Mouse (Mus musculus): ENCODE measurements around the gene Creb3l4.

DNA sequence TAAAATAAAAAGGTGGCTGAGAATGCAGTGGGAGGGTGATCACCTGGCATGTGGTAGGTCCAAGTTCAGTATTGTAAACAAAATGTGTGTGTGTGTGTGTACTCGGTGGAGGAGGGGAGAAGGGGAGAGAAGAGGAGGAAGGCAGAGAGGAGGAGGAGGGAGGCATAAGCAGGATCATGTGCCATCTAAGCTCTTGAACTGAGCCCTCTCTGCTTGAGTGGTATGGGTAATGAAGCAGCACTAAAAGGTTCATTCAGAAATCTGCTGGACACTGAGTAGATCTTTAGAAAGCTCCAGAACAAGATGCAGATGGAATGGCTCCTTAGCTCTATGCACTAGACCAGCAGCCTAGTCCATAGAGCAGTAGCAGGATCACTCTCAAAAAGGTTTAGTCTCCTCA is 40.4 kb downstream of the Creb3l4 start:
- TF ChIP-seq CTCF (IDR thresholded peaks at IDR 0.05; ENCODE audit: low read depth, low read length) (no peak), POLR2A (IDR thresholded peaks at IDR 0.05; ENCODE audit: insufficient read depth, low read length) (no peak), EP300 (IDR thresholded peaks at IDR 0.05; ENCODE audit: insufficient read depth, low read depth, low read length) (no peak)
